Mouse (Mus musculus) megakaryocyte, adult 5-6 weeks (primary cell): ENCODE data around the gene Msmb. TPM values are rescaled to one million over a fixed set of nuclear protein-coding genes. Genes with fewer than 3 reads are reported as not detected.
"Not testable (repeated sequence)": the region's sequence is repeated elsewhere in the genome, so short reads cannot be mapped to it uniquely, and the experiment has no call there.

Source experiments
- ATAC-seq: 2 replicates; pipeline ENCODE4 v1.8.0; 2016; ENCODE audit warnings: mild to moderate bottlenecking, inconsistent platforms; ENCODE audit not compliant: poor library complexity, severe bottlenecking
- total RNA-seq, 2 experiments: library from RNA; stranded (forward) in 1 of 2; stranded (reverse) in 1 of 2; fragments of 153-499, 151-499 nt in 1 of 2; fragments of 221-1000, 200-1000 nt in 1 of 2; gene quantifications; 2 replicates each; pipeline versions ENCODE4 v1.2.3 to v1.2.4; 2015 to 2017

Gene Msmb
- total RNA-seq, 2 experiments from 2014 or later, result not detected

- ATAC-seq, result no peak
Measured at GRCm38 (mm10) chr14:32170137-32170536, 28.3 kb downstream of the Msmb start.

GRCm38 (mm10) chr14:32175310-32175709 is 33.5 kb downstream of the Msmb start:
- no peak for ATAC-seq

- ATAC-seq, result not testable (repeated sequence)
Measured at GRCm38 (mm10) chr14:32176590-32176989, 34.8 kb downstream of the Msmb start.

- ATAC-seq, result no peak
Measured at GRCm38 (mm10) chr14:32179393-32180195, 37.8 kb downstream of the Msmb start.

GRCm38 (mm10) chr14:32180861-32181260 is 39.0 kb downstream of the Msmb start:
- no peak for ATAC-seq

- no peak for ATAC-seq
Measured at GRCm38 (mm10) chr14:32183846-32184245, 42.0 kb downstream of the Msmb start.

- ATAC-seq, result no peak
Measured at GRCm38 (mm10) chr14:32190627-32191391, 49.0 kb downstream of the Msmb start.

GRCm38 (mm10) chr14:32191926-32192325 is 50.1 kb downstream of the Msmb start:
- ATAC-seq, result no peak

- ATAC-seq, result peak; percentile 90
Measured at GRCm38 (mm10) chr14:32192437-32192836, 50.6 kb downstream of the Msmb start.

GRCm38 (mm10) chr14:32193557-32193956 is 51.7 kb downstream of the Msmb start:
- ATAC-seq, result not testable (repeated sequence)

GRCm38 (mm10) chr14:32201354-32201753 is 59.5 kb downstream of the Msmb start:
- no peak; the same call in 1 of the 2 replicates for ATAC-seq

GRCm38 (mm10) chr14:32201791-32202451 is 60.1 kb downstream of the Msmb start, which contains the start of the genes Timm23 and Parg:
TSS of gene Timm23 (minus strand) at chr14:32201898.
TSS of gene Parg (plus strand) at chr14:32201949.
- ATAC-seq, result peak; percentile 100

Other genes starting within 250 kb of the Msmb start
- gene Galnt15, start 113.0 kb upstream of the Msmb start, total RNA-seq (2015), result not detected in 2 replicates
- not detected in 2 replicates for gene Galnt15, start 113.0 kb upstream of the Msmb start, total RNA-seq (2017)
- 1.4 and 5.3 TPM in 2 replicates for gene Oxnad1, start 56.6 kb upstream of the Msmb start, total RNA-seq (2015)
- gene Oxnad1, start 56.6 kb upstream of the Msmb start, total RNA-seq (2017), result 12.9 and 20.2 TPM in 2 replicates
- 68.8 and 77.3 TPM in 2 replicates for gene Dph3, start 56.3 kb upstream of the Msmb start, total RNA-seq (2015)
- gene Dph3, start 56.3 kb upstream of the Msmb start, total RNA-seq (2017), result 38.8 and 40.5 TPM in 2 replicates
- 107 and 111 TPM in 2 replicates for gene Ncoa4, start 17.8 kb downstream of the Msmb start, total RNA-seq (2015)
- gene Ncoa4, start 17.8 kb downstream of the Msmb start, total RNA-seq (2017), result 93.2 and 110 TPM in 2 replicates
- 122 and 132 TPM in 2 replicates for gene Timm23, start 59.9 kb downstream of the Msmb start, total RNA-seq (2015)
- gene Timm23, start 59.9 kb downstream of the Msmb start, total RNA-seq (2017), result 88.3 and 104 TPM in 2 replicates
- 34.7 and 37.1 TPM in 2 replicates for gene Parg, start 59.9 kb downstream of the Msmb start, total RNA-seq (2015)
- 80.2 and 97.7 TPM in 2 replicates for gene Parg, start 59.9 kb downstream of the Msmb start, total RNA-seq (2017)
- not detected in 2 replicates for gene Ogdhl, start 180.0 kb downstream of the Msmb start, total RNA-seq (2015)
- gene Ogdhl, start 180.0 kb downstream of the Msmb start, total RNA-seq (2017), result not detected in 2 replicates
- gene 1700024G13Rik, start 246.4 kb downstream of the Msmb start, total RNA-seq (2015), result not detected in 2 replicates
- gene 1700024G13Rik, start 246.4 kb downstream of the Msmb start, total RNA-seq (2017), result not detected in 2 replicates